Mouse (Mus musculus): ENCODE measurements at regions not wholly inside any gene's neighbourhood (a gene's known extent, or its start where the extent isn't known, plus 50 kb on each side); places are given as distances from the start of the nearest gene placed in this dataset.

DNA sequence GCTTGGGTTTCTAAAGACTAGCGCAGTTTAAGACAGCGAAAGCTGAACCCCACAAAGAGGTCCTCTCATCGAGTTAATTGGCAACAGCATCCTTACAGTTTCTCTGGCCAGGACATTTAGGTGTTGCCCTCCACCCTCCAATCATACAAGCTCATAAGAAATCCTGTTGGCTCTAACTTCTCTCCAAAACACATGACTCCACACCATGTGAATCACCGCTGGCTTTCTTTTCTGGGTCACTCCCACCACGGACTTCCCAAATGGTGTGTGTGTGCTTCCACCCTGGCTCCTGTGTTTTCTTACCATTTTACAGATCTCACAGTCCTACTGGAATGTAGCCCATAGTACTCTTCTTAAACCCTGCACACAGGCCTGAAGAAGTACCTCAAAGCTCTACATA lies 190.6 kb downstream of the Mylk4 start:
- ATAC-seq (ENCODE audit: low FRiP score, low TSS enrichment): no peak
- no peak overlapping the region for H3K4me3 ChIP-seq (ENCODE audit: low read depth, low read length)
- no peak for DNase-seq (ENCODE audit: low spot score)
- TF ChIP-seq EP300 (optimal IDR thresholded peaks at IDR 0.05) (no peak), CTCF (IDR thresholded peaks at IDR 0.05; ENCODE audit: low read depth) (no peak)
- WGBS: 96% methylated on average over 5 of the region's 5 CpGs
- no peak overlapping the region for H3K27ac ChIP-seq (replicated peaks)
- no peak overlapping the region for H3K4me2 ChIP-seq (replicated peaks; ENCODE audit: low read depth)
- H3K9ac ChIP-seq (ENCODE audit: low read length): no peak overlapping the region
- H3K27me3 ChIP-seq (ENCODE audit: control insufficient read depth, insufficient read depth, low read length): no peaks in the 10 kb centered on the region
- H3K4me1 ChIP-seq (replicated peaks; ENCODE audit: control insufficient read depth, insufficient read depth): no peaks in the 10 kb centered on the region
- no peaks in the 10 kb centered on the region for H3K9me3 ChIP-seq (ENCODE audit: control insufficient read depth, low read length)
- H3K36me3 ChIP-seq (ENCODE audit: control insufficient read depth, insufficient read depth, low read length): no peaks in the 10 kb centered on the region

DNA sequence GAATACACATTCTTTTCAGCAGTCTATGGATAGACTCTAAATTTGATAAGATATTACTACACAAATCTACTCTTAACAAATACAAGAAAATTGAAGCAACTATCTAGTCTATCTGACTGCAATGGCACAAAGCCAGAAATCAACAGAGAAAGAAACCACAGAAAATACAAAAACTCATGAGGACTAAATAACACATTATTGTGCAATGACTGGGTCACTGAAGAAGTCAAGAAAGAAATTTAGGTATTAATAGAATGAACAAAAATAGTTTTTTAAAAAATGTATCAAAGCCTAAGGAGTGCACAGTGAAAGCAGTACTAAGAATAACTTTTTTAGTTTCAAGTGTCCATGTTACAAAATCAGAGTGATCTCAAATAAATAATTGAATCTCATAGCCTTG lies 202.2 kb downstream of the Mylk4 start:
- H3K36me3 ChIP-seq (ENCODE audit: control insufficient read depth, insufficient read depth, low read length): no peaks in the 10 kb centered on the region
- no peak overlapping the region for H3K4me3 ChIP-seq (ENCODE audit: low read depth, low read length)
- H3K4me2 ChIP-seq (replicated peaks; ENCODE audit: low read depth): no peak overlapping the region
- H3K27ac ChIP-seq (replicated peaks): no peak overlapping the region
- no peak overlapping the region for H3K9ac ChIP-seq (ENCODE audit: low read length)
- no peak for TF ChIP-seq CTCF (IDR thresholded peaks at IDR 0.05; ENCODE audit: low read depth)
- TF ChIP-seq EP300 (optimal IDR thresholded peaks at IDR 0.05): no peak
- H3K9me3 ChIP-seq (ENCODE audit: control insufficient read depth, low read length): no peaks in the 10 kb centered on the region
- ATAC-seq (ENCODE audit: low FRiP score, low TSS enrichment): no peak
- no peaks in the 10 kb centered on the region for H3K4me1 ChIP-seq (replicated peaks; ENCODE audit: control insufficient read depth, insufficient read depth)
- no peak for DNase-seq (ENCODE audit: low spot score)
- no peaks in the 10 kb centered on the region for H3K27me3 ChIP-seq (ENCODE audit: control insufficient read depth, insufficient read depth, low read length)

DNA sequence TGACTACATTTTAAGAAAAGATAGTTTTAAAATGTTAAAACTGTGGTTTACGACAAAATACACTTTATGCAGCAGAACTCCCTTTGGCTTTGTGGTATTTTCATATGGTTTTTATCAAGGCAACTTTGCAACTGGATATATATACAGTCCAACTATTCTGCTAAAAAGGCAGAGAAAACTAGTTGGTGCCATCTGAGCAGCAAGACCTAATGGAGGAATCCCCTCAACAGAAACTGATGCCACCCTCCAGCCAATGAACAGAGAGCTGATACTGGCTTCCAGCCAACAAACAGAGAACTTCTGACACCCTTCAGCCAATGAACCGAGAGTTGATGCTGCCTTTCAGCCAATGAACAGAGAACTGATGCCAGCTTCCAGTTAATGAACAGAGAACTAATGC lies 215.9 kb downstream of the Mylk4 start:
- Histone ChIP-seq H3K27ac (replicated peaks) (no peak overlapping the region), H3K36me3 (ENCODE audit: control insufficient read depth, insufficient read depth, low read length) (no peaks in the 10 kb centered on the region), H3K4me2 (replicated peaks; ENCODE audit: low read depth) (no peak overlapping the region), H3K4me3 (ENCODE audit: low read depth, low read length) (no peak overlapping the region), H3K27me3 (ENCODE audit: control insufficient read depth, insufficient read depth, low read length) (no peaks in the 10 kb centered on the region), H3K9ac (ENCODE audit: low read length) (no peak overlapping the region), H3K4me1 (replicated peaks; ENCODE audit: control insufficient read depth, insufficient read depth) (no peaks in the 10 kb centered on the region), H3K9me3 (ENCODE audit: control insufficient read depth, low read length) (no peaks in the 10 kb centered on the region)
- no peak for DNase-seq (ENCODE audit: low spot score)
- no peak for ATAC-seq (ENCODE audit: low FRiP score, low TSS enrichment)
- no peak for TF ChIP-seq CTCF (IDR thresholded peaks at IDR 0.05; ENCODE audit: low read depth)
- no peak for TF ChIP-seq EP300 (optimal IDR thresholded peaks at IDR 0.05)
- 76% methylated on average over 2 of the region's 2 CpGs for WGBS

DNA sequence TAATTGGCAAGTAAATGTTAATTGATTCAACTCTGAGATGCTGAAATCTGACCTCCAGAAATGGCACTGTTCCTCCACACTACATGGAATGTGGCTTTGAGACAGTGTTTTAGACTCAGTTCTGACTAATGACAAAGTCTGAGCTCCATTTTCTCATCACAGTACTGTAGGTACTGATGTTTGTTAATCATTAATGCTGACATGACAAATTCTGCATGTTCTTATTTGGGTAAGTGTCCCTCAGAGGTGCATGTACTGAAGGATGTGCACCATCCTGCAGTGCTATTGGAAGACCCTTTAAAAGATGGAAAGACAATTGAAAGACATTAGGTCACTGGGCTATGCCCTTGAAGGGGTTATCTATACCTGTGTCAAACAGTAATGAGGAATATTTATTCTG lies 222.1 kb upstream of the Gmds start:
- Histone ChIP-seq H3K4me2 (replicated peaks; ENCODE audit: low read depth) (no peak overlapping the region), H3K27me3 (ENCODE audit: control insufficient read depth, insufficient read depth, low read length) (no peaks in the 10 kb centered on the region), H3K4me3 (ENCODE audit: low read depth, low read length) (no peak overlapping the region), H3K9ac (ENCODE audit: low read length) (no peak overlapping the region), H3K36me3 (ENCODE audit: control insufficient read depth, insufficient read depth, low read length) (no peaks in the 10 kb centered on the region), H3K4me1 (replicated peaks; ENCODE audit: control insufficient read depth, insufficient read depth) (no peaks in the 10 kb centered on the region), H3K27ac (replicated peaks) (no peak overlapping the region), H3K9me3 (ENCODE audit: control insufficient read depth, low read length) (no peaks in the 10 kb centered on the region)
- no peak for ATAC-seq (ENCODE audit: low FRiP score, low TSS enrichment)
- DNase-seq (ENCODE audit: low spot score): no peak
- no peak for TF ChIP-seq EP300 (optimal IDR thresholded peaks at IDR 0.05)

DNA sequence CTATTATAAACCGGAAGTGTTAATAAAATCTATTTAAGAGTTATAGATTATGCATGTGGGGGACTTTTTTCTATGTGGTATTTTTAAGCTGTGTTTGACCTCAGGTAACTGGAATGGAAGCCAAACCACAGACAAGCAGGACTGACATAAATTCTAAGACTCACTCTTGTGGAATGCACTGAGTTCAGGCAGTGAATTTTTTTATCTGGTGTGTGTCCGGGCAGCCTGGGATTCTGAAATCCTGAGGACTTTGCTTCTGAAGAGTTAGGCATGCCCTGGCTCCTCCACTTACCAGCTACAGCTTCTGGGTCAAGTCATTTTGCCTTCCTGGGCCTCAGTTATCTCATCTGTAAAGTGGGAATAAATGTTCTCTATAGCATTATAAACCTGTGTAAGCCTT lies 217.9 kb upstream of the Gmds start:
- no peaks in the 10 kb centered on the region for H3K27me3 ChIP-seq (ENCODE audit: control insufficient read depth, insufficient read depth, low read length)
- DNase-seq (ENCODE audit: low spot score) (no peak), ATAC-seq (ENCODE audit: low FRiP score, low TSS enrichment) (no peak)
- H3K4me3 ChIP-seq (ENCODE audit: low read depth, low read length): no peak overlapping the region
- H3K4me1 ChIP-seq (replicated peaks; ENCODE audit: control insufficient read depth, insufficient read depth): no peaks in the 10 kb centered on the region
- no peaks in the 10 kb centered on the region for H3K9me3 ChIP-seq (ENCODE audit: control insufficient read depth, low read length)
- 81% methylated on average over 2 of the region's 2 CpGs for WGBS
- H3K9ac ChIP-seq (ENCODE audit: low read length): no peak overlapping the region
- TF ChIP-seq EP300 (optimal IDR thresholded peaks at IDR 0.05) (no peak), CTCF (IDR thresholded peaks at IDR 0.05; ENCODE audit: low read depth) (no peak)
- no peak overlapping the region for H3K27ac ChIP-seq (replicated peaks)
- H3K4me2 ChIP-seq (replicated peaks; ENCODE audit: low read depth): no peak overlapping the region
- H3K36me3 ChIP-seq (ENCODE audit: control insufficient read depth, insufficient read depth, low read length): no peaks in the 10 kb centered on the region

DNA sequence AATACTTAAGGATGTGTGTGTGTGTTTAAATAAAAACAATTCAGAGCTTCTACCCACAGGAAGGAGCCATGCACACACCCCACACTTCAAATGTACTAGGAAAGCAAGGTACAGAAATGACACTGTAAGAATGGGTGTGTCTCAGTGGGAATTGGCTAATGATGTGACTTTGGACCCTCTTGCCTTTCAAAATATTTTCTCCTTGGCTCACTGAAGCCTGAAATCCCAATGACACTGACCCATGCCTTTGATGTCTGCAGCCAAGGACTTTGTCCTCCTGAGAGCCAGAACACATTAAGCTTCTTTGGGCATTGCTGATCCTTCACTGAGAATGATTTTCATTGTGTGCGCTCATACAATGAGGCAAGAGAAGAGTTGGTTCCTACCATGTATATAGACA lies 216.5 kb upstream of the Gmds start:
- Histone ChIP-seq H3K4me2 (replicated peaks; ENCODE audit: low read depth) (no peak overlapping the region), H3K27me3 (ENCODE audit: control insufficient read depth, insufficient read depth, low read length) (no peaks in the 10 kb centered on the region), H3K36me3 (ENCODE audit: control insufficient read depth, insufficient read depth, low read length) (no peaks in the 10 kb centered on the region), H3K27ac (replicated peaks) (no peak overlapping the region), H3K9me3 (ENCODE audit: control insufficient read depth, low read length) (no peaks in the 10 kb centered on the region), H3K4me1 (replicated peaks; ENCODE audit: control insufficient read depth, insufficient read depth) (no peaks in the 10 kb centered on the region), H3K9ac (ENCODE audit: low read length) (no peak overlapping the region), H3K4me3 (ENCODE audit: low read depth, low read length) (no peak overlapping the region)
- DNase-seq (ENCODE audit: low spot score): no peak
- WGBS: 91% methylated on average over 1 of the region's 1 CpGs
- no peak for TF ChIP-seq CTCF (IDR thresholded peaks at IDR 0.05; ENCODE audit: low read depth)
- TF ChIP-seq EP300 (optimal IDR thresholded peaks at IDR 0.05): no peak
- ATAC-seq (ENCODE audit: low FRiP score, low TSS enrichment): no peak

Data from stomach, postnatal 0 days (tissue).